Mouse (Mus musculus) intestine, embryonic 16.5 days (tissue): ENCODE data around the gene Tbc1d16. TPM values are rescaled to one million over a fixed set of nuclear protein-coding genes. Genes with fewer than 3 reads are reported as not detected.

Experiments used
- ATAC-seq: fragments of 200-750 bp; cut with Nextera tagmentation; 2 replicates; pipeline ENCODE4 v1.8.0; 2017; ENCODE audit warnings: moderate TSS enrichment, moderate library complexity
- H3K27ac ChIP-seq: fragments of 300-500 bp; sonication (generic); 2 replicates; pipeline ENCODE4 v1.5.1; 2014; ENCODE audit warnings: mild to moderate bottlenecking, low read length
- H3K27me3 ChIP-seq: fragments of 300-500 bp; sonication (generic); replicated peaks from 2 replicates; pipeline ENCODE4 v1.6.1; 2014; ENCODE audit warnings: low read length, control low read depth, mixed read lengths; ENCODE audit not compliant: control insufficient read depth, insufficient read depth
- H3K36me3 ChIP-seq: fragments of 300-500 bp; sonication (generic); 2 replicates; pipeline ENCODE4 v1.6.1; 2014; ENCODE audit warnings: low read length, control low read depth; ENCODE audit not compliant: control insufficient read depth, insufficient read depth
- H3K4me1 ChIP-seq: fragments of 300-500 bp; sonication (generic); 2 replicates; pipeline ENCODE4 v1.6.1; 2014; ENCODE audit warnings: low read length, control low read depth, mixed read lengths; ENCODE audit not compliant: control insufficient read depth, insufficient read depth
- H3K4me2 ChIP-seq: fragments of 300-500 bp; sonication (generic); 2 replicates; pipeline ENCODE4 v1.6.1; 2014; ENCODE audit warnings: low read depth, low read length, control low read depth
- H3K4me3 ChIP-seq: fragments of 300-500 bp; sonication (generic); 2 replicates; pipeline ENCODE4 v1.5.1; 2014; ENCODE audit warnings: mild to moderate bottlenecking, low read length
- H3K9ac ChIP-seq: fragments of 300-500 bp; sonication (generic); 2 replicates; pipeline ENCODE4 v1.6.1; 2014; ENCODE audit warnings: low read depth, low read length
- H3K9me3 ChIP-seq: fragments of 300-500 bp; sonication (generic); 2 replicates; pipeline ENCODE4 v1.6.1; 2016; ENCODE audit warnings: low read length, control low read depth; ENCODE audit not compliant: control insufficient read depth
- WGBS: fragments of 180-500 bp; shearing (Covaris S2); extraction: QIAGEN DNeasy Blood & Tissue Kit; methylation state at CpG from one replicate; pipeline ENCODE4 v1.1.7; 2014; 5-methylcytosine and 5-hydroxymethylcytosine counted together
- polyA plus RNA-seq: library from polyadenylated mRNA; unstranded; fragments of >200 nt; fragmentation: Nextera tagmentation; extraction: Ambion mirVana; gene quantifications from 2 replicates; pipeline ENCODE4 v1.2.1, GENCODE M21; 2015

Gene Tbc1d16
- polyA plus RNA-seq, 1 experiment from 2014 or later: 12.7 TPM

DNA sequence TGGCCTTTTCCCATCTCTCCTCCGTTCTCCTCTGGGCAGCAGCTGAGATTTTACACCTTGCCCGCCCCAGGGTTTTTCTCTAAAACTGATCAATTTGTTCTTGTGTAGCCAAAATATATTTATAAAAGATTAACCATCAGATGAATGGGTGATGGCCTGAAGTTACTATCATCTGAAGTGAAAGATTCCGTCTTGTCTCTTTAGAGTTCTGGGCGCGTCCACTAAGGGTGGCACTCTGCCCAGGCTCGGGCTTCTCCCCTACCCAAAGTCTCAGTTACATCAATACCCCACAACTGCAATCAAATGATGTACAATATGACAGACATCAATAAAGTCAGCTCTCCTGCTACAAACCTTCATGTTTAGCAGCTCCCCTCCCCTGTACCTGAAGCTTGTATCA lies 3.4 kb downstream of the Tbc1d16 start:
- peaks cover 6% of the 10 kb centered on the region for H3K27me3 ChIP-seq
- H3K9me3 ChIP-seq: no peaks in the 10 kb centered on the region
- H3K36me3 ChIP-seq: no peaks in the 10 kb centered on the region
- no peak overlapping the region for H3K4me3 ChIP-seq
- H3K4me2 ChIP-seq: no peak overlapping the region
- H3K27ac ChIP-seq: no peak overlapping the region
- no peak overlapping the region for H3K9ac ChIP-seq
- H3K4me1 ChIP-seq: peaks cover 57% of the 10 kb centered on the region
- no peak for ATAC-seq
- WGBS: 94% methylated on average over 6 of the region's 6 CpGs

DNA sequence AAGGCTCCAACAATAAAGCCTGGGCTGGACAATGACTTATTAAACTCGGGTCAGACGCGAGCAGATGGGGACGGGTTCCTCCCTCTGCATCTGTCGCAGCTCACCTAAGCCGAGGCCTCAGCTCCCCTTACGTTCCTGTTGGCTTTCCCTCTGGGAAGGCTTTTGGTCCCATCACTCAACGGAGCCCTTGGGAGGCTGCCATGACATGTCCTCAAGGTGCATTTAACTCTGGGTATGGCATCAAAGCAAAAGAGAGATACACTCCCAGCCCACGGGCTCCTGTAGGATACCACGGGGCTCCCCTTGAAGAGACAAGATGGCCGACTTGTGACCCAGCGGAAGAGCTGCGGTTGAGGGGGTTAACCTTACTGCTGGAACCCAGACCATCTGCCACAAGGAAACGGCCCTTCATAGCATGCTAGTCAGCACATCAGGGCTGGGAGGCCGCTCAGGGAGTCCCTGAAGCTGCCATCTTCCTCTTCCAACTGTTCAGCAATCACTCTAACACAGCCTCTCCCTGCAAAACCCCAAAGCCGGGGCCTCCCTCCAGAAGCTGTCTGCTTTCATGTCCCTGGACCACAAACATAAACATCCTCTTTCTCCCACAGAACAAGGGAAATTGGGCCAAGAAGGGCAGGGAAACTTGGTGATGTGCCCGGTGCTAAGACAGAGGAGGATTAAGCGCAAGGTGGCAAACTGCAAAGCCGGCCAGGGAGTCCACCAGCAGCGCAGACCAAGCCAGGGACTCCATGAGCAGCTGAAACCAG lies 5.0 kb downstream of the Tbc1d16 start:
- Histone ChIP-seq H3K4me2 (no peak overlapping the region), H3K4me3 (no peak overlapping the region), H3K4me1 (peaks cover 55% of the 10 kb centered on the region), H3K9ac (no peak overlapping the region), H3K9me3 (no peaks in the 10 kb centered on the region), H3K27me3 (no peaks in the 10 kb centered on the region), H3K36me3 (no peaks in the 10 kb centered on the region), H3K27ac (peak overlapping the region; percentile 50; the same call in 1 of the 2 replicates)
- 69% methylated on average over 20 of the region's 20 CpGs for WGBS
- no peak for ATAC-seq

DNA sequence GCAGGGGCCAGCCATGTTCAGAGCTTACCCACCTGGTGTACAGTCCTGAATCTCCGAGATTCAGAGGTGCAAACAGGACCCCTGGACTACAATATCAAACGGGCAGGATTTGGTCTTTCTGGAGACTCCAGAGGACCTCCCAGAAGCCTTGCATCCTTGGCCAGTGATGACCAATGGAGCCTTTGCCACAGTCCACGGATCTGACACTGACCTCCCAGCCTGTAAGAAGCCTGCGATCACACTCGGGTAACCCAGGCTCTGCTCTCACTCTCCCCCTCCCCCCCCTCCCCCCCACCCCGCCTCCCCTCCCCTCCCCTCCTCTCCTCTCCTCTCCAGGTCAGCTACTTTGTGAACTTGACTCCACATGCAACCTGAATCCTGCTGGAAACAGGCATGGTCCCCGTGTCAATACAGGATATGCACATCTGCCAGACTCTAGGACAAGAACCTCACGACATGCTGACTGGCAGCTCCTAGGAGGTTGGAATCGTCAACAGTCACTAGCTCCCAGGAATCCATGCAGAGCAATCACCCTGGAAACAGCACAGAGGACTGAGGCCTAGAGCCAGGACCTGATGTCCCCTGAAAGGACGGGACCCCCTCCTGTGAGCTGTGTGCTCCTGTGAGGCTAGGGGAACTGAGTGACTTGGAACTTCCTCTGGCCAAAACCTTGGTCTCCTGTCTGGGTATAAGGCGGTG lies 6.3 kb downstream of the Tbc1d16 start:
- Histone ChIP-seq H3K4me2 (no peak overlapping the region), H3K9ac (no peak overlapping the region), H3K4me1 (peaks cover 52% of the 10 kb centered on the region), H3K36me3 (no peaks in the 10 kb centered on the region), H3K4me3 (no peak overlapping the region), H3K9me3 (no peaks in the 10 kb centered on the region), H3K27ac (no peak overlapping the region), H3K27me3 (no peaks in the 10 kb centered on the region)
- WGBS: 51% methylated on average over 10 of the region's 11 CpGs
- no peak for ATAC-seq

DNA sequence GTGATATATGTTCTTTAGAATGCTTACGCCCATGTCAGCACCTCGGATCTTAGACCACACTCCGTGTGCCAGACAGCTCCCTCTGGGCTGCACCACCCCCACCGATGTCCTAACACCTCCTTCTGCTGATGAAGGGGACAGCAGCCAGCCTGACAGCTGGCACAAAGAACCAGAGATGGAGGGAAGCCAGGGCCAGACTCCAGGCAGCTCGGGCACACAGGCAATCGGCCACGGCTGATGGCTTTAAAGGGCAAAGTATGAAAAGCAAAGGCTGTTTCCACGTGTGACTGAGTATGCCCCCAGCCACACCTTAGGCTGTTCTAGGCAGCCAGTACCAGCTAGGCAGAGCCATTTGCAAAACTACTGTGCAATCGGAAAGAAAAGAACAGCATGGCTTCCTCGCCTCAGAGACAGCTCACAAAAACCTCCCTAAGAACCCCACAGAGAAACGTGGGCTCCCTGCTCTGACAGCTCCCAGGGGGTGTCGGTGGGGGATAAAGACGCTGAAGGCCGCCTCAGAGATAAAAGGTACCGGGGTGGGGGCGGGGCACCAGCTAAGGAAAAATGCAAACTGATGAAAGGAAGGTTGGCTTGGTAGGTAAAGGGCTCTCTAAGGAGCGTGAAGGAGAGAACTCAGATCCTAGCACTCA lies 8.4 kb downstream of the Tbc1d16 start:
- Histone ChIP-seq H3K4me2 (peak overlapping the region; percentile 32), H3K9me3 (no peaks in the 10 kb centered on the region), H3K27ac (no peak overlapping the region), H3K4me3 (no peak overlapping the region), H3K36me3 (no peaks in the 10 kb centered on the region), H3K27me3 (no peaks in the 10 kb centered on the region), H3K9ac (peak overlapping the region; percentile 27), H3K4me1 (peaks cover 58% of the 10 kb centered on the region)
- ATAC-seq: no peak
- 32% methylated on average over 17 of the region's 17 CpGs for WGBS

DNA sequence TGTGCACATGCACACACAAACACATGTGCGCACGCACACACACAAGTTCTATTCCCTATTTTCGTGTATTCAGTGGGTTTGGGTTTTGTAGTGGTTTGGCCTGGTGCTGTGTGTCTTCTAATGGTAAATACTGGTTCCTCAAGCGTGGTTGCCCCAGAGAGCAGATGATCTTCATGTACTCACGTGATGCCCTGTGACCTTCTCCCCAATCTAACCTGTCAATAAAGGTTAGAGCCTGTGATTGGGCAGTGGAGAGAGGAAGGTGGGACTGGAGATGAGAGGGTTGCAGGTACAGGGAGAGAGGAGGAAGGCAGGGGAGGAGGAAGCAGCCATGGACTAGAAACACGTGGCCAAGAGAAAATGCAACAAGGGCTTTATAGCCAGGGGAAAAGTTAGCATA lies 10.4 kb downstream of the Tbc1d16 start:
- ATAC-seq: no peak
- peaks cover 63% of the 10 kb centered on the region for H3K4me1 ChIP-seq
- WGBS: 88% methylated on average over 6 of the region's 6 CpGs

DNA sequence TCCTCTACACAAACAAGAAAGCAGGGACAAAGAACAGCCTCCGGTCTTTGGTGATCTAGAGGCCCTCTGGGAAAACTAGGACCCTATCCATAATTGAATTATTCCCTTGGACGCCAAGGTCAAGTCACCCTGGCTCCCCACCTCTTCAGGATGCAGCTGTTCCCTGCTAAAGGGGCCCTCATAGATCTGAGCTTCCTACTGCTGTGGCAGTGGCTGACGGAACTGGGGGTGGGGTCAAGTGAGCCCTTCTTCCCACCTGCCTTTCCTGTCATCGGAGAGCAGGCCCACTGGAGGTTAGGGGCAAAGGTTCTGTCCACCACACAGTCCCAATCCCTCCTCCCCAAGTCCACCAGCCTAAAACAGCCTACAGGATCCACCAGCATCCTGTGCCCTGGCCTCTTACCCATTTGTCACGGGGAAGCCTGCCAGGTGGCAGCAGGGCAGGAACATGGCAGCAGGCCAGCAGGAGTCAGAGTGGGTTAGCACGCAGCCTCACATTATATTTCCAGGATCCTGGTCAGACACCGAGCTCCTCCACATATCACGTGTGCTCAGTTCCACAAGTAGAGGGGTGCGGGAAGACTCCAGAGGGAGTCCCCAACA lies 12.3 kb downstream of the Tbc1d16 start:
- peak overlapping the region; percentile 61 for H3K9ac ChIP-seq
- peaks cover 73% of the 10 kb centered on the region for H3K4me1 ChIP-seq
- H3K4me3 ChIP-seq: peak overlapping the region; percentile 38
- no peaks in the 10 kb centered on the region for H3K36me3 ChIP-seq
- peak overlapping the region; percentile 92 for H3K27ac ChIP-seq
- 36% methylated on average over 9 of the region's 9 CpGs for WGBS
- H3K27me3 ChIP-seq: no peaks in the 10 kb centered on the region
- H3K4me2 ChIP-seq: peak overlapping the region; percentile 80
- peak; percentile 21; the same call in 1 of the 2 replicates for ATAC-seq
- no peaks in the 10 kb centered on the region for H3K9me3 ChIP-seq

More for the DNA sequence above, 10.4 kb downstream of the Tbc1d16 start:
- no peaks in the 10 kb centered on the region for H3K27me3 ChIP-seq
- H3K4me3 ChIP-seq: no peak overlapping the region
- H3K27ac ChIP-seq: no peak overlapping the region
- no peak overlapping the region for H3K9ac ChIP-seq
- H3K4me2 ChIP-seq: no peak overlapping the region
- H3K9me3 ChIP-seq: no peaks in the 10 kb centered on the region
- no peaks in the 10 kb centered on the region for H3K36me3 ChIP-seq

DNA sequence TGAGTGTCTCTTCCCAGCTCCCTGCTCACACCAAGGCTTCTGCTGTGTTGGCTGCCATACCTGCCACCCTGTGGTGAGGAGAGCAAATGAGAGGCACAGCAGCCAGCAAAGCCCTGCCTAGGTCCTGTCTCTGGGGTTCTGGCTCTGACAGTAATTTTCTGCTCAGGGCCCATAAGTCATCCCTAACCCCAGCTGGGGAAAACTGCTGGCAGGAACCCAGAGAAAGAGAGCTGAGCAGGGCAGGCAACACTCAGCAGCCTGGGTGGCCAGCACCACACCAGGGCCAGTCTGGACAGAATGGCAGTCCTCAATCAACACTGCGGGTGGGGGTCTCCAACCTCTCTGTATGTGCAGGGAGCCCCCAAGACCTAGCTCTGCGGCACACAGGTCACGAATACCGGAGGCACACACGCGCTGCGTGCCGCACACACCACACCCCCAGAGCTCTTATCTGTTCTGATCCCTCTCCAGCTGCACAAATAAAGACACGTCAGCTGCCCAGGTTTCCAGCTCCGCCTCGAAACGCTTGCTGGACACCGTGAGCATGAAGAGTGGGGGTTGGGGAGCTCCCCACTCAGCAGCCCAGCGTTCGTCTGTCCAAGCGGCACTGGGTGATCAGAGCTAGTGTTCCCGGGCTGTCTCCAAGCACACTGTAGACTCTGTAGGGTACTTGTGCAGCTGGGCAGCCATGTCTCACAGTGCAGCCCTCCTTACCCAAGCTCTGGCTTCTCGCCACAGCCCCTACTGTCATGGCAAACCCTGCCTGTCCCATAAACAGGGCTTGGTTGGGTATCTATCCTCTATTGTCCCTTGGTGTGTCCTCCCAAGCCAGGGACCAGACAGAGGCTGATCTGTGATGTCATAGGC lies 13.0 kb downstream of the Tbc1d16 start:
- H3K4me3 ChIP-seq: peak overlapping the region; percentile 38
- no peaks in the 10 kb centered on the region for H3K36me3 ChIP-seq
- WGBS: 3% methylated on average over 18 of the region's 18 CpGs
- no peaks in the 10 kb centered on the region for H3K9me3 ChIP-seq
- peaks cover 72% of the 10 kb centered on the region for H3K4me1 ChIP-seq
- no peaks in the 10 kb centered on the region for H3K27me3 ChIP-seq
- H3K9ac ChIP-seq: peak overlapping the region; percentile 61
- peak overlapping the region; percentile 80 for H3K4me2 ChIP-seq
- ATAC-seq: peak; percentile 90
- H3K27ac ChIP-seq: peak overlapping the region; percentile 92

DNA sequence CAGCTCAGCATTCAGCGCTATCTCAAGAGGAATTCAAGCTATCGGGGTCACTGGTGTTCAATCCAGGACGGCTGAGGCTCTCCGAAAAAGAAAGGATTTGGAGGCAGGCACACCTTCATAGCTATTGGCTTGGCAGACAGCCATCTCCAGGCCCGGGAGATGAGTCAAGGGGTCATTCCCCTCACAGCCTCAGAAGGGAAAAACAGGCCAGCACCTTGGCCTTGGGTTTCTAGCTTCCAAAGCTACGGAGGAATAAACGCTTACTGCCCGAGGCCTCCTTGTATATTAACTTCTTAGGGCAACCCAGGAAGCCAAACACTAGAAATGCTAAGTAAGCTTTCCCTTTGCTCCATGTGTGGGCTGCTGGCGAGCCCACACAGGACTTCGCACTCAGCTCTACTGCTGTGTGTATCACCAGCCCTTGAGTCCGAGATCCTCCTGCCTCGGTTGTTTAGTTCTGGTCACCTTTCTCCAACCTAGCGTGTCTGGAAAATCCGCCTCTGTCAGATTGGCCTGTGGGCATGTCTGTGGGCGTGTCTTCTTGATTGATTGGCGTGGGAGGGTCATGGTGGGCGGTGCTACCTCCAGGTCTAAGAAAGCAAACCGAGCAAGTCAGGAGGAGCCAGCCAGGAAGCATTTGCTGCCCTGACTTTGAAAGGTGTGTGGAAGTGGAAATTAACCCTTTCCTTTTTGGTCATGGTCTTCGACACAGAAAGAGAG lies 15.0 kb downstream of the Tbc1d16 start:
- WGBS: 57% methylated on average over 19 of the region's 19 CpGs
- Histone ChIP-seq H3K9me3 (no peaks in the 10 kb centered on the region), H3K4me3 (no peak overlapping the region), H3K4me1 (peaks cover 69% of the 10 kb centered on the region), H3K27me3 (no peaks in the 10 kb centered on the region), H3K36me3 (peaks cover 4% of the 10 kb centered on the region; the same call in 1 of the 2 replicates), H3K27ac (peak overlapping the region; percentile 31; the same call in 1 of the 2 replicates), H3K9ac (no peak overlapping the region), H3K4me2 (no peak overlapping the region)
- ATAC-seq: no peak
